Comparison of ENCODE assay signal across 11 mouse cellular contexts in genomic region chr1:87486386-87486785, GRCm38 (mm10). TPM values are rescaled to one million over a fixed set of nuclear protein-coding genes. Genes with fewer than 3 reads are reported as not detected.
A peak's percentile ranks its signal among the peaks of the same experiment; 100 is the strongest.
DNase-seq lines count a peak whose midpoint lies in the region; ATAC-seq and TF ChIP-seq lines count a peak whose summit lies in the region.
"Had no signal": no experiment of that assay in that cellular context is flagged by ENCODE, and none has a peak within 500 bp of the region (broad histone marks: within the 10 kb centered on the region; RNA-seq: fewer than 3 reads in every experiment).

No protein-coding gene starts in this region.

- H3K36me3 ChIP-seq in intestine, postnatal 0 days (ENCODE audit: control insufficient read depth, insufficient read depth) = peaks cover 60% of the 10 kb centered on the region
- H3K36me3 ChIP-seq: forebrain, embryonic 10.5 days; hindbrain, embryonic 10.5 days had no signal

- H3K9me3 ChIP-seq in intestine, postnatal 0 days (ENCODE audit: control insufficient read depth) = no peaks in the 10 kb centered on the region
- H3K9me3 ChIP-seq: forebrain, embryonic 10.5 days; hindbrain, embryonic 10.5 days had no signal

- H3K4me2 ChIP-seq in intestine, postnatal 0 days (replicated peaks; ENCODE audit: low read depth) = no peak overlapping the region

- H3K4me3 ChIP-seq in intestine, postnatal 0 days (ENCODE audit: low read depth, low read length) = no peak overlapping the region
- H3K4me3 ChIP-seq: forebrain, embryonic 10.5 days; hindbrain, embryonic 10.5 days had no signal

- H3K27me3 ChIP-seq in intestine, postnatal 0 days (replicated peaks; ENCODE audit: control insufficient read depth, insufficient read depth, low read length) = no peaks in the 10 kb centered on the region

- H3K27ac ChIP-seq in intestine, postnatal 0 days (ENCODE audit: low read depth, low read length) = no peak overlapping the region
- H3K27ac ChIP-seq: forebrain, embryonic 10.5 days; hindbrain, embryonic 10.5 days had no signal

- TF ChIP-seq CTCF in intestine, postnatal 0 days (IDR thresholded peaks at IDR 0.05; ENCODE audit: low read depth) = no peak

- DNase-seq in thymus, adult 18-20 months = peak; percentile 16 to 19
- DNase-seq in thymus, postnatal 0 days (ENCODE audit: low spot score) = no peak
- DNase-seq in cerebellum, postnatal 14 days = peak; percentile 86 to 91
- DNase-seq in left cerebral cortex, adult 9 months (ENCODE audit: low spot score in 2 of 2) = peak; percentile 79 to 90
- DNase-seq in urinary bladder, postnatal 36 days (ENCODE audit: low spot score in 2 of 2) = no peak
- DNase-seq in embryo, embryonic 11 days = no peak
- DNase-seq: liver, postnatal 0 days; midbrain, embryonic 14.5 days had no signal

- 64% methylated on average over 6 of the region's 6 CpGs for WGBS in intestine, postnatal 0 days

- no peak overlapping the region for H3K9ac ChIP-seq in intestine, postnatal 0 days (ENCODE audit: low read depth, low read length)
- H3K9ac ChIP-seq: liver, postnatal 0 days had no signal

- ATAC-seq in intestine, postnatal 0 days = no peak
- ATAC-seq: liver, postnatal 0 days had no signal

- no peaks in the 10 kb centered on the region for H3K4me1 ChIP-seq in intestine, postnatal 0 days (replicated peaks; ENCODE audit: control insufficient read depth, insufficient read depth, low read length)
- H3K4me1 ChIP-seq: forebrain, embryonic 10.5 days; hindbrain, embryonic 10.5 days had no signal

RNA-seq across cellular contexts. Expression of gene Snorc, which starts 16.3 kb away (rescaled TPM):
- polyA plus RNA-seq in thymus, postnatal 0 days (2015; fragmentation: Nextera tagmentation; extraction: Ambion mirVana) = 0.33 TPM in 1 of 2 replicates, not detected in the other
- polyA plus RNA-seq in intestine, postnatal 0 days (2015; fragmentation: Nextera tagmentation; extraction: Ambion mirVana) = not detected in 2 replicates
- polyA plus RNA-seq: forebrain, embryonic 10.5 days; hindbrain, embryonic 10.5 days; midbrain, embryonic 14.5 days had no signal

RNA-seq across cellular contexts. Expression of gene Neu2, which starts 23.3 kb away (rescaled TPM):
- 6.2 and 8.1 TPM in 2 replicates for polyA plus RNA-seq in thymus, postnatal 0 days (2015; fragmentation: Nextera tagmentation; extraction: Ambion mirVana)
- 2.5 and 3.3 TPM in 2 replicates for polyA plus RNA-seq in intestine, postnatal 0 days (2015; fragmentation: Nextera tagmentation; extraction: Ambion mirVana)
- polyA plus RNA-seq: forebrain, embryonic 10.5 days; hindbrain, embryonic 10.5 days had no signal

Comparison
In these comparisons a context has a peak if more than half of its experiments do, and no peak if none do; other contexts are left out.
1. DNase-seq: peak in thymus, adult 18-20 months (2 of 2), cerebellum, postnatal 14 days (2 of 2) and left cerebral cortex, adult 9 months (2 of 2); none in thymus, postnatal 0 days (single experiment), urinary bladder, postnatal 36 days (0 of 2) and embryo, embryonic 11 days (single experiment).